Mouse (Mus musculus) hindbrain, postnatal 0 days (tissue): ENCODE results near the gene Grid1. TPM values are rescaled to one million over a fixed set of nuclear protein-coding genes. Genes with fewer than 3 reads are reported as not detected.
A peak's percentile ranks its signal among the peaks of the same experiment; 100 is the strongest.

Source experiments
- ATAC-seq: fragments of 200-750 bp; cut with Nextera tagmentation; 2 replicates; pipeline ENCODE4 v1.8.0; 2017; ENCODE audit warnings: mild to moderate bottlenecking, moderate TSS enrichment, moderate library complexity
- DNase-seq: peaks from one replicate; pipeline ENCODE4 v3.0.0-alpha.2; 2015; ENCODE audit warnings: low spot score
- H3K27ac ChIP-seq: fragments of 300-500 bp; sonication (generic); 2 replicates; pipeline ENCODE4 v1.5.1; 2014; ENCODE audit warnings: mild to moderate bottlenecking
- H3K27me3 ChIP-seq: fragments of 300-500 bp; sonication (generic); 2 replicates; pipeline ENCODE4 v1.6.1; 2014; ENCODE audit warnings: low read length, mixed read lengths; ENCODE audit not compliant: insufficient read depth
- H3K36me3 ChIP-seq: fragments of 300-500 bp; sonication (generic); 2 replicates; pipeline ENCODE4 v1.6.1; 2014; ENCODE audit warnings: low read length, mixed read lengths; ENCODE audit not compliant: insufficient read depth
- H3K4me1 ChIP-seq: fragments of 300-500 bp; sonication (generic); 2 replicates; pipeline ENCODE4 v1.6.1; 2014; ENCODE audit warnings: antibody characterized with exemption, low read length, mixed read lengths; ENCODE audit not compliant: insufficient read depth
- H3K4me2 ChIP-seq: fragments of 300-500 bp; sonication (generic); 2 replicates; pipeline ENCODE4 v1.6.1; 2014; ENCODE audit warnings: low read depth, mild to moderate bottlenecking, low read length, moderate library complexity, mixed read lengths
- H3K4me3 ChIP-seq: fragments of 300-500 bp; sonication (generic); 2 replicates; pipeline ENCODE4 v1.5.1; 2014; ENCODE audit warnings: low read length
- H3K9ac ChIP-seq: fragments of 300-500 bp; sonication (generic); replicated peaks from 2 replicates; pipeline ENCODE4 v1.6.1; 2014; ENCODE audit warnings: mild to moderate bottlenecking, low read length, moderate library complexity, mixed read lengths
- H3K9me3 ChIP-seq: fragments of 300-500 bp; sonication (generic); 2 replicates; pipeline ENCODE4 v1.6.1; 2016; ENCODE audit warnings: low read length, mixed read lengths
- CTCF ChIP-seq: IDR thresholded peaks from 2 replicates; pipeline ENCODE4 v1.5.1; 2016; ENCODE audit warnings: antibody characterized with exemption, control low read depth, low read depth
- WGBS: fragments of 180-500 bp; shearing (Covaris S2); extraction: QIAGEN DNeasy Blood & Tissue Kit; methylation state at CpG from one replicate; pipeline ENCODE4 v1.1.7; 2014; 5-methylcytosine and 5-hydroxymethylcytosine counted together
- polyA plus RNA-seq: library from polyadenylated mRNA; unstranded; fragments of >200 nt; fragmentation: Nextera tagmentation; extraction: Ambion mirVana; gene quantifications from 2 replicates; pipeline ENCODE4 v1.2.1, GENCODE M21; 2015
- total RNA-seq: library from RNA; depleted of rRNA; stranded (reverse); fragments of >200 nt; gene quantifications from 2 replicates; pipeline ENCODE4 v1.2.3, GENCODE M21; 2014

Gene Grid1
- total and polyA plus RNA-seq, 2 experiments from 2014 or later: 8.6 to 33.7 TPM

DNA sequence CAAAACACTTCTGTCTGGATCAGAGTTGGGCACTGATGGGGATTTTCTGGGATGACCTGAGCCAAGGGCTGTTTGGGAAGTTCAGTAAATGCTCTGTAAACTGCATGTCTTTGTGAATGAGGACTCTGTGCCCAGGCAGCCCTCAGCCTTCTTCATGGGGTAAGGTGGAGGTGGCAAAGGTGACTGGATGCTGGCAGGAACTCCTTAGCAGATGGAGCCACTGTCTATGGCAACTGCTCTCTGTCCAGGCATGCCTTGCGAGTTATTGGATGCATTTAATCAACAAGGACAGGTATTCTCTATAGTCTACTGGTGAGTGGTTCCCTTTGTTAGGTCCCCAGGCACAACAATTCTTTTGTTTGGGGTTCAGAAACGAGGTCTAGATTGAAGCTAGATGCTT lies 85.8 kb downstream of the Grid1 start:
- no peak overlapping the region for H3K9ac ChIP-seq
- no peak overlapping the region for H3K4me2 ChIP-seq
- DNase-seq: no peak
- 56% methylated on average over 2 of the region's 2 CpGs for WGBS
- H3K27ac ChIP-seq: no peak overlapping the region
- no peak overlapping the region for H3K4me3 ChIP-seq
- no peak for TF ChIP-seq CTCF
- no peaks in the 10 kb centered on the region for H3K9me3 ChIP-seq
- H3K36me3 ChIP-seq: no peaks in the 10 kb centered on the region
- no peaks in the 10 kb centered on the region for H3K27me3 ChIP-seq
- peaks cover 24% of the 10 kb centered on the region for H3K4me1 ChIP-seq
- ATAC-seq: no peak

DNA sequence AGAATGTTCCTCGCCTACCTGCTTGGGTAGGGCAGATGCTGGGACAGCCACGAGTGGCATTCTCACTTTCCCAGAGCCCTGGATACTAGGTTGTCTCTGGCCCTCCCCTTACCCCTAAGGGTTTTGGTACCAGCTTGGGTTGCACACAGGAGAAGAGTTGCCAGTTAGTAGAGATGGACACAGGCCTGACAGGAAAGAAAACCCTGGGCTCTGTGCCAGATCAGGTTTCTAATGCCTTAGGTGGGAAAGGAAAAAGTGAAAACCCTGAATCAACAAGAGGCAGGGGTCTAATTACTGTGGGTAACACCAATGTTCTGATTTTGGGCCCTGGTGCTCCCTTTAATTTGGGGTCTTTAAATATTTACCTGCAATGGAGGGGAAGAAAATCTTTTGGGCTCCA lies 88.5 kb downstream of the Grid1 start:
- no peak for ATAC-seq
- Histone ChIP-seq H3K4me3 (no peak overlapping the region), H3K9ac (no peak overlapping the region), H3K9me3 (no peaks in the 10 kb centered on the region), H3K27me3 (no peaks in the 10 kb centered on the region), H3K4me1 (peaks cover 20% of the 10 kb centered on the region), H3K4me2 (no peak overlapping the region), H3K36me3 (no peaks in the 10 kb centered on the region), H3K27ac (no peak overlapping the region)
- whole genome bisulfite sequencing: 54% methylated on average over 2 of the region's 2 CpGs
- no peak for DNase-seq
- TF ChIP-seq CTCF: no peak

DNA sequence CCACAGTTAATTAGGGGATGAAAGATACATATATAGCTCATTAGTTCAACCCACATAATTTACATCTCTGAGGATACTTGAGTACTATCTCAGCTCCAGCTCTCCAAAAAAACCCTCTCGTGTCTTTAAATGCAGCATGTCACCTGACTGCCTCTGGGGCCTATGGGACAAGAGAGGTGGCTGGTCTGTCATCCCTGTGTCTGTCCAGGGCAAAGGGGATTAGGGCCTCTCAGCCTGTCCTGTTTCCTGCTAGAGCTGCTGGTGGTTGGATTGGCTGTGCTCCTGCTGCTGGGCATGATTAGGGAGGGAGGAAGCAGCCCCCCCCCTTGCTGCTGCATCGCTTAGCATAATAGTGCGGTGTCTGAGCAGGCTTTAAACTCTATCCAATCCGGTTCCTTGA lies 88.9 kb downstream of the Grid1 start:
- ATAC-seq: peak; percentile 74
- no peaks in the 10 kb centered on the region for H3K9me3 ChIP-seq
- peak; percentile 57 for DNase-seq
- H3K27ac ChIP-seq: no peak overlapping the region
- H3K4me3 ChIP-seq: no peak overlapping the region
- no peak for TF ChIP-seq CTCF
- H3K9ac ChIP-seq: 0 out of 2 replicates have a peak overlapping the region, but pooled peaks have one; percentile 17
- H3K4me2 ChIP-seq: no peak overlapping the region
- WGBS: 17% methylated on average over 4 of the region's 4 CpGs
- H3K27me3 ChIP-seq: no peaks in the 10 kb centered on the region
- no peaks in the 10 kb centered on the region for H3K36me3 ChIP-seq
- H3K4me1 ChIP-seq: peaks cover 19% of the 10 kb centered on the region

DNA sequence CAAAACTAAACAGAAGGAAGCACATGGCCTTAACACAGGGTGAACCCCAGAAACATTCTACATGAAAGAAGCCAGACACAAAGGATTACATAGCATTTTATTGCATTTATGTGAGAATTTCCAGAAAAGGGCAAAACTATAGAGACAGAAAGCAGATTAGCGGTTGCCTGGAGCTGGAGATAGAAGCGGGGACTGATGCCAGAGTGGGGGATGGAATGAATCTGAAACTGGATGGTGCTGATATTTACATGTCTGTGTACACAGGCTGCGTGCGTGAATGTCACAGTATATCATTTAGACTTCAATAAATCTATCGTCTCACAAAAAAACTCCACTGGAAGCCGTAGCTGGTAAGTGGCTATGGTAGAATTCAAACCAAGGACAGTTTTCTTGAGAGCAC lies 96.4 kb downstream of the Grid1 start:
- Histone ChIP-seq H3K4me1 (no peaks in the 10 kb centered on the region), H3K36me3 (no peaks in the 10 kb centered on the region), H3K9me3 (no peaks in the 10 kb centered on the region), H3K9ac (no peak overlapping the region), H3K4me3 (no peak overlapping the region), H3K27ac (no peak overlapping the region), H3K4me2 (no peak overlapping the region), H3K27me3 (no peaks in the 10 kb centered on the region)
- DNase-seq: no peak
- TF ChIP-seq CTCF: no peak
- no peak for ATAC-seq
- WGBS: 79% methylated on average over 6 of the region's 6 CpGs

DNA sequence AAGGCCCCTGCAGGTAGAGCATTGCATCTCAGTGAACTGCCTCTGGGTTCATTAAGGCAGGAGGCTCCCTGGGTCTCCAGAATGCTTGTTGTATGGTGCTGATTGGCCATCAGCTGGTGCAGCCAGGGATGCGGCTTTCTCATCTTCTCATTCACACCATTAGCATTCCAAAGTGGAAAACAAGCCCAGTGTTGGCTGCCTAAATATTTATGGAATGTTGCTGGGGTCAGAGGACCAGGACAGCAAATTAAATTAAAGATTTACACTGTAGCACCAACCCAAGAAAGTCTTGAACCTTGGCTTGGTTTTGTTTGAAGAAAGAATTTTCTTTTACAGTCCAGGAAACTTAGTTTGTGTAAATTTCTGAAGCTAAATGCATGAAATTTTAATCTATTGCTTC lies 97.2 kb downstream of the Grid1 start:
- H3K4me2 ChIP-seq: no peak overlapping the region
- no peaks in the 10 kb centered on the region for H3K36me3 ChIP-seq
- H3K4me1 ChIP-seq: no peaks in the 10 kb centered on the region
- no peak for TF ChIP-seq CTCF
- H3K9me3 ChIP-seq: no peaks in the 10 kb centered on the region
- ATAC-seq: no peak
- 54% methylated on average over 1 of the region's 1 CpGs for WGBS
- no peak overlapping the region for H3K27ac ChIP-seq
- H3K9ac ChIP-seq: no peak overlapping the region
- no peaks in the 10 kb centered on the region for H3K27me3 ChIP-seq
- DNase-seq: no peak
- H3K4me3 ChIP-seq: no peak overlapping the region

DNA sequence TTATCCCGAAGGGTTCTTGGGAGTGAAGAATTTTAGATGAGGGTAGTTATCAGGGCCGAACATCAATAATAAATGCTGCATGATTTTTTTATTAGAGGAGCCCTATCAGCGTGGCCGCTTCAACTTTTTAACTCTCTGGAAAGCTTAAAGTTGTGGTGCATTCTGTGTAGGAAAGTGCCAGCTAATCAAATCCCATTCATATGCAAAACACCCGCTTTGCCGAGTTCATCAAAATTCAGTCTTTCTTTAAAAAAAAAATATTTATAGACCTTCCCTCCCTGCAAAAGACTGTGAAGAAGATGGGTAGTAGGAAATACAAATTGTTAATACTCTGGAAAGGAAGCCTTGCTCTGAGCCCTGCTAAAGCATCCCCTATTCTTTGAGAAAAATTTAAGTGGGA lies 99.3 kb downstream of the Grid1 start:
- H3K27me3 ChIP-seq: no peaks in the 10 kb centered on the region
- H3K4me3 ChIP-seq: no peak overlapping the region
- WGBS: 57% methylated on average over 6 of the region's 6 CpGs
- no peak overlapping the region for H3K4me2 ChIP-seq
- H3K36me3 ChIP-seq: no peaks in the 10 kb centered on the region
- no peak overlapping the region for H3K9ac ChIP-seq
- ATAC-seq (no peak), DNase-seq (no peak)
- no peaks in the 10 kb centered on the region for H3K9me3 ChIP-seq
- no peaks in the 10 kb centered on the region for H3K4me1 ChIP-seq
- no peak overlapping the region for H3K27ac ChIP-seq
- TF ChIP-seq CTCF: no peak

DNA sequence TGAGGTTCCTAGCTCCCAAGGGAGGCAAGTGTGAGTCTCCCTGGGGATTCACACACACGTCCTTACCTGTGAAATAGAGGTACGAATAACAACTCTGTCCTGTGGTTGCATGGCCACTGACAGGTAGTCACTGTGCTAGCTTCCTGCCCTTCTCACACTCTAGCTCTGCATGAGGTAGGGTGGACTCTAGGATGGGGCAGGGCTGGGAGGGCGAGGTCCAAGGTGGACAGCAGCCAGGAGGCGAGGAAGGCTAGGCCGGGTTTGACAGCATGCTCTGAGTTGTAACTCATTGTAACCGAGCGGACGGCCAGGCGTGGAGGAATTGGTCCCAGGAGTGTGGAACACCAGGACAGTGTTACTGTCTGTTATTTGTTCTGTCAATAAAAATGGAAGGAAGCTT lies 101.4 kb downstream of the Grid1 start:
- Histone ChIP-seq H3K4me1 (no peaks in the 10 kb centered on the region), H3K4me2 (no peak overlapping the region), H3K9ac (no peak overlapping the region), H3K4me3 (no peak overlapping the region), H3K36me3 (no peaks in the 10 kb centered on the region), H3K9me3 (no peaks in the 10 kb centered on the region), H3K27ac (no peak overlapping the region), H3K27me3 (no peaks in the 10 kb centered on the region)
- peak; percentile 31; the same call in 1 of the 2 replicates for ATAC-seq
- 69% methylated on average over 9 of the region's 9 CpGs for WGBS
- DNase-seq: no peak
- TF ChIP-seq CTCF: no peak

DNA sequence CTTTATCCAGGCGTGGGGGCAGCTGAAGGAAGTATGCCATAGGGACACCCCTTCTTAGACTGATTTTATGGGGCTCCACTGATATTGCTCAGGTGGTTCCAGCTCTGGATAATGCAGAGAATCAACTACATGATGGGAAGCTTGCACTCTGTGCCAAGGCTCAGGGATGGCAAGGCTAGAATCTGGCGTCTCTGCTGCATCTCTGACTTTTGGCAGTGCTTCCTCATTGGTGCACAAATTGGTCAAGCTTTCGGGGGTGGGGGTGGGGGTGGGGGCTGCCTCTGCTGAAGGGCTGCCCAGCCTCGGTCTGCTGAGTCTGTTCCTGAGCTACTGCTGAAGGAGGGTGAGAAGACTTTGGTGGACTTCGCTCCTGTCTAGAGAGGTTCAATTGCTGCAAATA lies 105.1 kb downstream of the Grid1 start:
- no peak for ATAC-seq
- DNase-seq: no peak
- no peak overlapping the region for H3K4me2 ChIP-seq
- 57% methylated on average over 5 of the region's 5 CpGs for WGBS
- H3K9ac ChIP-seq: no peak overlapping the region
- no peaks in the 10 kb centered on the region for H3K27me3 ChIP-seq
- H3K4me1 ChIP-seq: peaks cover 11% of the 10 kb centered on the region; the same call in 1 of the 2 replicates
- no peaks in the 10 kb centered on the region for H3K36me3 ChIP-seq
- TF ChIP-seq CTCF: no peak
- no peak overlapping the region for H3K27ac ChIP-seq
- H3K4me3 ChIP-seq: no peak overlapping the region
- H3K9me3 ChIP-seq: no peaks in the 10 kb centered on the region
